Comparison of ENCODE assay signal across 8 mouse cellular contexts in the genomic region with DNA sequence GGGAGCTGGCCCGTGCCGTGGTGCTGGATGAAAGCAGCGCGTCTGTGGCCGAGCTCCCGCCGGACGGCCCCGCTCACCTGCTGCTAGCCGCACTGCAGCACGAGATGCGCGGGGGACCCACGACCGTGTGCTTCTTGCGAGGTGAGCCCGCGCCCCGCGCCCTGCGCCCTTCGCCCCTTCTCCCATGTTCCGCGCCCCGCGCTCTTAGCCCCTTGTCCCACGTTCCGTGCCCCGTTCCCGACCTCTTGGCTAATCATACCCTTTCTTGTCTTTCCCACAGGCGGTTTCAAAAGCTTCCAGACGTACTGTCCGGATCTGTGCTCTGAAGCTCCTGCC. TPM values are rescaled to one million over a fixed set of nuclear protein-coding genes. Genes with fewer than 3 reads are reported as not detected.
A peak's percentile ranks its signal among the peaks of the same experiment; 100 is the strongest.
DNase-seq lines count a peak whose midpoint lies in the region; ATAC-seq and TF ChIP-seq lines count a peak whose summit lies in the region.

No protein-coding gene starts in this region.

- peak overlapping the region; percentile 66 for H3K4me3 ChIP-seq in heart, embryonic 11.5 days (ENCODE audit: low read depth, low read length)
- H3K4me3 ChIP-seq in E14TG2a.4 (replicated peaks; ENCODE audit: low read length) = peak overlapping the region; percentile 80
- peak overlapping the region; percentile 51 for H3K4me3 ChIP-seq in forebrain, embryonic 13.5 days
- peak overlapping the region; percentile 64 for H3K4me3 ChIP-seq in liver, embryonic 13.5 days (replicated peaks)

- H3K9me3 ChIP-seq in heart, embryonic 11.5 days (replicated peaks; ENCODE audit: control insufficient read depth, low read length) = no peaks in the 10 kb centered on the region
- H3K9me3 ChIP-seq in E14TG2a.4 (ENCODE audit: low read length) = 0 out of 2 replicates have a peak, but pooled peaks cover 3% of the 10 kb centered on the region
- no peaks in the 10 kb centered on the region for H3K9me3 ChIP-seq in forebrain, embryonic 13.5 days (replicated peaks)
- H3K9me3 ChIP-seq in liver, embryonic 13.5 days (replicated peaks) = no peaks in the 10 kb centered on the region

- peak overlapping the region; percentile 91 for H3K4me2 ChIP-seq in heart, embryonic 11.5 days
- H3K4me2 ChIP-seq in forebrain, embryonic 13.5 days = peak overlapping the region; percentile 86
- H3K4me2 ChIP-seq in liver, embryonic 13.5 days = peak overlapping the region; percentile 81

- peaks cover 28% of the 10 kb centered on the region for H3K4me1 ChIP-seq in heart, embryonic 11.5 days (ENCODE audit: control insufficient read depth, insufficient read depth, low read length)
- H3K4me1 ChIP-seq in E14TG2a.4 (replicated peaks; ENCODE audit: low read depth, low read length) = peaks cover 28% of the 10 kb centered on the region
- H3K4me1 ChIP-seq in forebrain, embryonic 13.5 days = peaks cover 11% of the 10 kb centered on the region; the same call in 1 of the 2 replicates
- H3K4me1 ChIP-seq in liver, embryonic 13.5 days (replicated peaks) = peaks cover 57% of the 10 kb centered on the region

- H3K27ac ChIP-seq in heart, embryonic 11.5 days (ENCODE audit: low read depth, low read length) = peak overlapping the region; percentile 64
- no peak overlapping the region for H3K27ac ChIP-seq in forebrain, embryonic 13.5 days
- peak overlapping the region; percentile 36; the same call in 1 of the 2 replicates for H3K27ac ChIP-seq in liver, embryonic 13.5 days

- no peaks in the 10 kb centered on the region for H3K36me3 ChIP-seq in heart, embryonic 11.5 days (ENCODE audit: control insufficient read depth, insufficient read depth, low read length)
- no peaks in the 10 kb centered on the region for H3K36me3 ChIP-seq in E14TG2a.4 (ENCODE audit: insufficient read depth, low read length)
- no peaks in the 10 kb centered on the region for H3K36me3 ChIP-seq in forebrain, embryonic 13.5 days (ENCODE audit: poor library complexity, severe bottlenecking)
- no peaks in the 10 kb centered on the region for H3K36me3 ChIP-seq in liver, embryonic 13.5 days

- no peak for DNase-seq in heart, postnatal 36 days
- no peak for DNase-seq in liver, embryonic 13.5 days
- no peak for DNase-seq in ovary, postnatal 10 days (ENCODE audit: low spot score)
- no peak for DNase-seq in left cerebral cortex, postnatal 25 days (ENCODE audit: low spot score in 2 of 2)
- no peak for DNase-seq in testis, postnatal 14 days (ENCODE audit: low spot score)

- TF ChIP-seq CTCF in E14TG2a.4 (conservative IDR thresholded peaks at IDR 0.05; ENCODE audit: low read length) = no peak

- WGBS in heart, embryonic 11.5 days (ENCODE audit: insufficient replicate concordance) = 1% methylated on average over 33 of the region's 33 CpGs
- WGBS in forebrain, embryonic 13.5 days = 5% methylated on average over 31 of the region's 33 CpGs
- WGBS in liver, embryonic 13.5 days (ENCODE audit: insufficient replicate concordance) = 1% methylated on average over 33 of the region's 33 CpGs

- no peak for ATAC-seq in heart, embryonic 11.5 days (replicated peaks; ENCODE audit: insufficient number of reproducible peaks, low FRiP score, low TSS enrichment)
- no peak; the same call in 1 of the 2 replicates for ATAC-seq in forebrain, embryonic 13.5 days
- no peak for ATAC-seq in liver, embryonic 13.5 days (ENCODE audit: low read depth)

- peaks cover 17% of the 10 kb centered on the region for H3K27me3 ChIP-seq in heart, embryonic 11.5 days (ENCODE audit: control insufficient read depth, insufficient read depth, low read length)
- H3K27me3 ChIP-seq in E14TG2a.4 (ENCODE audit: insufficient read depth, low read length) = peaks cover 79% of the 10 kb centered on the region
- H3K27me3 ChIP-seq in forebrain, embryonic 13.5 days = peaks cover 65% of the 10 kb centered on the region
- H3K27me3 ChIP-seq in liver, embryonic 13.5 days = peaks cover 43% of the 10 kb centered on the region

- intact Hi-C loops in heart, postnatal 36 days (cut with DNase I) = no loop called here
- intact Hi-C loops in left cerebral cortex, postnatal 25 days (cut with DNase I) = no loop called here

- H3K9ac ChIP-seq in heart, embryonic 11.5 days (ENCODE audit: low read depth, low read length) = peak overlapping the region; percentile 75
- H3K9ac ChIP-seq in forebrain, embryonic 13.5 days = peak overlapping the region; percentile 63
- H3K9ac ChIP-seq in liver, embryonic 13.5 days = peak overlapping the region; percentile 70

RNA-seq across cellular contexts. Expression of a gene that starts 0.5 kb away (rescaled TPM):
- 17.4 and 18.3 TPM in 2 replicates for polyA plus RNA-seq in heart, embryonic 11.5 days (2014; fragmentation: Nextera tagmentation; extraction: Ambion mirVana)
- under 1 TPM; 0.36 to 0.38 TPM for total RNA-seq in heart, postnatal 36 days (2021)
- polyA plus RNA-seq in forebrain, embryonic 13.5 days (2015; fragmentation: Nextera tagmentation; extraction: Ambion mirVana) = 3.1 and 3.6 TPM in 2 replicates
- 2.7 and 2.8 TPM in 2 replicates for polyA plus RNA-seq in liver, embryonic 13.5 days (2015; fragmentation: Nextera tagmentation; extraction: Ambion mirVana)
- 1 to 10 TPM; 2.3 to 2.8 TPM for total RNA-seq in left cerebral cortex, postnatal 25 days (2021)

RNA-seq across cellular contexts. Expression of a gene that starts 2.0 kb away (rescaled TPM):
- not detected in 2 replicates for polyA plus RNA-seq in heart, embryonic 11.5 days (2014; fragmentation: Nextera tagmentation; extraction: Ambion mirVana)
- not detected for total RNA-seq in heart, postnatal 36 days (2021)
- polyA plus RNA-seq in forebrain, embryonic 13.5 days (2015; fragmentation: Nextera tagmentation; extraction: Ambion mirVana) = not detected in 2 replicates
- polyA plus RNA-seq in liver, embryonic 13.5 days (2015; fragmentation: Nextera tagmentation; extraction: Ambion mirVana) = not detected in 2 replicates
- not detected for total RNA-seq in left cerebral cortex, postnatal 25 days (2021)

RNA-seq across cellular contexts. Expression of a gene that starts 26.5 kb away (rescaled TPM):
- polyA plus RNA-seq in heart, embryonic 11.5 days (2014; fragmentation: Nextera tagmentation; extraction: Ambion mirVana) = 10.2 and 12.0 TPM in 2 replicates
- 1 to 10 TPM in 1 of 2 experiments, under 1 TPM in 1; 0.80 to 1.2 TPM for total RNA-seq in heart, postnatal 36 days (2021)
- polyA plus RNA-seq in forebrain, embryonic 13.5 days (2015; fragmentation: Nextera tagmentation; extraction: Ambion mirVana) = 0.18 and 0.42 TPM in 2 replicates
- 29.4 and 32.4 TPM in 2 replicates for polyA plus RNA-seq in liver, embryonic 13.5 days (2015; fragmentation: Nextera tagmentation; extraction: Ambion mirVana)
- total RNA-seq in left cerebral cortex, postnatal 25 days (2021) = 1 to 10 TPM in 1 of 2 experiments, under 1 TPM in 1; 0.39 to 1.1 TPM
